Mouse (Mus musculus) left cerebral cortex, adult 9 months (tissue): ENCODE measurements at regions not wholly inside any gene's neighbourhood (a gene's known extent, or its start where the extent isn't known, plus 50 kb on each side); places are given as distances from the start of the nearest gene placed in this dataset.

ENCODE experiments used
- DNase-seq, 2 experiments: peaks; one replicate each; pipeline ENCODE4 v3.0.0; 2022; ENCODE audit warnings: low spot score in 2 of 2

- DNase-seq: peak in 1 of 2 experiments; percentile 18
These were observed 79.1 kb downstream of the Ifi44 start for GRCm38 (mm10) chr3:151670628-151671027.

GRCm38 (mm10) chr3:151653298-151653697 is 96.5 kb downstream of the Ifi44 start:
- no peak for DNase-seq

- DNase-seq: no peak
These were observed 98.2 kb downstream of the Ifi44 start for GRCm38 (mm10) chr3:151651524-151651923.

- DNase-seq: no peak
These were observed 102.1 kb downstream of the Ifi44 start for GRCm38 (mm10) chr3:151647637-151648036.

GRCm38 (mm10) chr3:151639431-151640111 is 110.2 kb downstream of the Ifi44 start:
- no peak for DNase-seq

GRCm38 (mm10) chr3:151638326-151638725 is 111.4 kb downstream of the Ifi44 start:
- DNase-seq: no peak

- peak in 1 of 2 experiments; percentile 6 for DNase-seq
These were observed 138.8 kb downstream of the Ifi44 start for GRCm38 (mm10) chr3:151610954-151611353.

GRCm38 (mm10) chr3:151607689-151608088 is 142.1 kb downstream of the Ifi44 start:
- peak in 1 of 2 experiments; percentile 3 for DNase-seq

GRCm38 (mm10) chr3:151603371-151603770 is 146.4 kb downstream of the Ifi44 start:
- no peak for DNase-seq
